Mouse (Mus musculus) MEL (cell line): Measurements from ENCODE around the gene Wdr62.

Experiments
- EP300 ChIP-seq, 2 experiments: IDR thresholded peaks; 2 replicates each; pipeline ENCODE4 v1.6.1; 2011; ENCODE audit warnings: improper control_type of control experiment in 2 of 2, low read length in 2 of 2, low read depth in 1 of 2, mild to moderate bottlenecking in 1 of 2
- MAX ChIP-seq: IDR thresholded peaks from 2 replicates; pipeline ENCODE4 v1.6.1; 2011; ENCODE audit warnings: low read length, improper control_type of control experiment
- TCF12 ChIP-seq: IDR thresholded peaks from 2 replicates; pipeline ENCODE4 v1.6.1; 2014; ENCODE audit warnings: low read depth, mild to moderate bottlenecking, inconsistent platforms, low read length, improper control_type of control experiment, moderate library complexity
- USF1 ChIP-seq: IDR thresholded peaks from 2 replicates; pipeline ENCODE4 v1.6.1; 2014; ENCODE audit warnings: low read depth, mild to moderate bottlenecking, inconsistent platforms, low read length, improper control_type of control experiment, moderate library complexity

- TF ChIP-seq EP300 (IDR thresholded peaks at IDR 0.05; ENCODE audit: low read depth in 1 of 2, low read length in 2 of 2) (no peak), TCF12 (no peak), USF1 (no peak), MAX (no peak)
Measured at GRCm38 (mm10) chr7:30222205-30222604, 58.0 kb downstream of the Wdr62 start.
